Mouse (Mus musculus): ENCODE data around the gene Akr7a5. TPM values are rescaled to one million over a fixed set of nuclear protein-coding genes. Genes with fewer than 3 reads are reported as not detected.

Akr7a5 gene
- polyA plus RNA-seq, 1 experiment from 2014 or later = 72.5 TPM

GRCm38 (mm10) chr4:139281791-139282345, 28.7 kb upstream of the Akr7a5 start:
- H3K4me3 ChIP-seq = no peak overlapping the region
- no peak overlapping the region for H3K27ac ChIP-seq
- H3K9me3 ChIP-seq = no peaks in the 10 kb centered on the region
- 90% methylated on average over 16 of the region's 16 CpGs for WGBS
- no peaks in the 10 kb centered on the region for H3K27me3 ChIP-seq (ENCODE audit: insufficient read depth, poor library complexity, severe bottlenecking)
- H3K4me1 ChIP-seq = peaks cover 31% of the 10 kb centered on the region; the same call in 1 of the 2 replicates
- DNase-seq (ENCODE audit: low spot score) = no peak
- peaks cover 85% of the 10 kb centered on the region for H3K36me3 ChIP-seq

- DNase-seq (ENCODE audit: low spot score) = no peak
- H3K9me3 ChIP-seq = no peaks in the 10 kb centered on the region
- no peak overlapping the region for H3K27ac ChIP-seq
- no peak overlapping the region for H3K4me3 ChIP-seq
- peaks cover 89% of the 10 kb centered on the region for H3K36me3 ChIP-seq
- no peaks in the 10 kb centered on the region for H3K27me3 ChIP-seq (ENCODE audit: insufficient read depth, poor library complexity, severe bottlenecking)
- H3K4me1 ChIP-seq = peaks cover 24% of the 10 kb centered on the region; the same call in 1 of the 2 replicates
- WGBS = 87% methylated on average over 6 of the region's 6 CpGs
These were observed 27.6 kb upstream of the Akr7a5 start for GRCm38 (mm10) chr4:139282955-139283417.

- Histone ChIP-seq H3K27me3 (ENCODE audit: insufficient read depth, poor library complexity, severe bottlenecking) (no peaks in the 10 kb centered on the region), H3K36me3 (peaks cover 97% of the 10 kb centered on the region), H3K4me3 (no peak overlapping the region), H3K27ac (no peak overlapping the region), H3K9me3 (no peaks in the 10 kb centered on the region), H3K4me1 (peaks cover 31% of the 10 kb centered on the region)
- no peak for DNase-seq (ENCODE audit: low spot score)
- WGBS = 91% methylated on average over 14 of the region's 15 CpGs
These were observed 25.7 kb upstream of the Akr7a5 start for GRCm38 (mm10) chr4:139284877-139285276.

- Histone ChIP-seq H3K9me3 (no peaks in the 10 kb centered on the region), H3K27me3 (ENCODE audit: insufficient read depth, poor library complexity, severe bottlenecking) (no peaks in the 10 kb centered on the region), H3K27ac (no peak overlapping the region), H3K4me3 (no peak overlapping the region), H3K4me1 (peaks cover 31% of the 10 kb centered on the region), H3K36me3 (peaks cover 97% of the 10 kb centered on the region)
- WGBS = 63% methylated on average over 5 of the region's 5 CpGs
- no peak for DNase-seq (ENCODE audit: low spot score)
These were observed 24.3 kb upstream of the Akr7a5 start for GRCm38 (mm10) chr4:139286234-139286633.

GRCm38 (mm10) chr4:139287122-139287863, 23.3 kb upstream of the Akr7a5 start:
- peaks cover 95% of the 10 kb centered on the region for H3K36me3 ChIP-seq
- DNase-seq (ENCODE audit: low spot score) = no peak
- WGBS = 81% methylated on average over 18 of the region's 18 CpGs
- H3K4me1 ChIP-seq = peaks cover 31% of the 10 kb centered on the region
- no peaks in the 10 kb centered on the region for H3K27me3 ChIP-seq (ENCODE audit: insufficient read depth, poor library complexity, severe bottlenecking)
- H3K4me3 ChIP-seq = no peak overlapping the region
- no peak overlapping the region for H3K27ac ChIP-seq
- no peaks in the 10 kb centered on the region for H3K9me3 ChIP-seq

- Histone ChIP-seq H3K4me3 (no peak overlapping the region), H3K27ac (no peak overlapping the region), H3K9me3 (no peaks in the 10 kb centered on the region), H3K36me3 (peaks cover 82% of the 10 kb centered on the region), H3K27me3 (ENCODE audit: insufficient read depth, poor library complexity, severe bottlenecking) (no peaks in the 10 kb centered on the region), H3K4me1 (peaks cover 25% of the 10 kb centered on the region)
- DNase-seq (ENCODE audit: low spot score) = no peak
- WGBS = 71% methylated on average over 10 of the region's 10 CpGs
These were observed 21.5 kb upstream of the Akr7a5 start for GRCm38 (mm10) chr4:139289017-139289416.

- no peak for DNase-seq (ENCODE audit: low spot score)
- no peak overlapping the region for H3K4me3 ChIP-seq
- peaks cover 19% of the 10 kb centered on the region for H3K4me1 ChIP-seq
- 91% methylated on average over 16 of the region's 16 CpGs for WGBS
- peaks cover 64% of the 10 kb centered on the region for H3K36me3 ChIP-seq
- no peak overlapping the region for H3K27ac ChIP-seq
- H3K27me3 ChIP-seq (ENCODE audit: insufficient read depth, poor library complexity, severe bottlenecking) = no peaks in the 10 kb centered on the region
- no peaks in the 10 kb centered on the region for H3K9me3 ChIP-seq
These were observed 19.4 kb upstream of the Akr7a5 start for GRCm38 (mm10) chr4:139291099-139291498.

GRCm38 (mm10) chr4:139292038-139292437, 18.5 kb upstream of the Akr7a5 start:
- WGBS = 95% methylated on average over 5 of the region's 5 CpGs

GRCm38 (mm10) chr4:139297566-139297965, 13.0 kb upstream of the Akr7a5 start:
- H3K4me3 ChIP-seq = no peak overlapping the region
- H3K36me3 ChIP-seq = peaks cover 23% of the 10 kb centered on the region
- WGBS = 81% methylated on average over 4 of the region's 4 CpGs
- no peak for DNase-seq (ENCODE audit: low spot score)
- no peaks in the 10 kb centered on the region for H3K27me3 ChIP-seq (ENCODE audit: insufficient read depth, poor library complexity, severe bottlenecking)
- peaks cover 6% of the 10 kb centered on the region; the same call in 1 of the 2 replicates for H3K4me1 ChIP-seq
- H3K9me3 ChIP-seq = no peaks in the 10 kb centered on the region
- H3K27ac ChIP-seq = no peak overlapping the region

More at GRCm38 (mm10) chr4:139292038-139292437, 18.5 kb upstream of the Akr7a5 start:
- no peaks in the 10 kb centered on the region for H3K27me3 ChIP-seq (ENCODE audit: insufficient read depth, poor library complexity, severe bottlenecking)
- peaks cover 55% of the 10 kb centered on the region for H3K36me3 ChIP-seq
- no peaks in the 10 kb centered on the region for H3K9me3 ChIP-seq
- H3K4me1 ChIP-seq = peaks cover 18% of the 10 kb centered on the region
- no peak overlapping the region for H3K4me3 ChIP-seq
- no peak overlapping the region for H3K27ac ChIP-seq
- no peak for DNase-seq (ENCODE audit: low spot score)

- Histone ChIP-seq H3K4me1 (peaks cover 6% of the 10 kb centered on the region; the same call in 1 of the 2 replicates), H3K36me3 (peaks cover 21% of the 10 kb centered on the region), H3K4me3 (no peak overlapping the region), H3K9me3 (no peaks in the 10 kb centered on the region), H3K27me3 (ENCODE audit: insufficient read depth, poor library complexity, severe bottlenecking) (no peaks in the 10 kb centered on the region), H3K27ac (no peak overlapping the region)
- 81% methylated on average over 12 of the region's 12 CpGs for WGBS
- DNase-seq (ENCODE audit: low spot score) = no peak
These were observed 11.7 kb upstream of the Akr7a5 start for GRCm38 (mm10) chr4:139298671-139299366.

- peaks cover 27% of the 10 kb centered on the region for H3K36me3 ChIP-seq
- no peak overlapping the region for H3K27ac ChIP-seq
- peaks cover 10% of the 10 kb centered on the region; the same call in 1 of the 2 replicates for H3K4me1 ChIP-seq
- WGBS = 91% methylated on average over 8 of the region's 8 CpGs
- no peaks in the 10 kb centered on the region for H3K9me3 ChIP-seq
- H3K27me3 ChIP-seq (ENCODE audit: insufficient read depth, poor library complexity, severe bottlenecking) = no peaks in the 10 kb centered on the region
- DNase-seq (ENCODE audit: low spot score) = no peak
- H3K4me3 ChIP-seq = no peak overlapping the region
These were observed 8.8 kb upstream of the Akr7a5 start for GRCm38 (mm10) chr4:139301780-139302179.

GRCm38 (mm10) chr4:139302241-139302640, 8.3 kb upstream of the Akr7a5 start:
- Histone ChIP-seq H3K27me3 (ENCODE audit: insufficient read depth, poor library complexity, severe bottlenecking) (no peaks in the 10 kb centered on the region), H3K36me3 (peaks cover 27% of the 10 kb centered on the region), H3K4me3 (no peak overlapping the region), H3K27ac (no peak overlapping the region), H3K4me1 (0 out of 2 replicates have a peak, but pooled peaks cover 8% of the 10 kb centered on the region), H3K9me3 (no peaks in the 10 kb centered on the region)
- 52% methylated on average over 5 of the region's 5 CpGs for WGBS
- DNase-seq (ENCODE audit: low spot score) = no peak

GRCm38 (mm10) chr4:139305521-139305920, 5.0 kb upstream of the Akr7a5 start:
- DNase-seq (ENCODE audit: low spot score) = no peak
- Histone ChIP-seq H3K4me1 (peaks cover 16% of the 10 kb centered on the region), H3K27ac (no peak overlapping the region), H3K9me3 (no peaks in the 10 kb centered on the region), H3K4me3 (no peak overlapping the region), H3K27me3 (ENCODE audit: insufficient read depth, poor library complexity, severe bottlenecking) (peaks cover 10% of the 10 kb centered on the region; the same call in 1 of the 2 replicates), H3K36me3 (peaks cover 17% of the 10 kb centered on the region)
- 88% methylated on average over 3 of the region's 3 CpGs for WGBS

Data from heart, embryonic 10.5 days (tissue).